Mouse (Mus musculus) heart, embryonic 10.5 days (tissue): ENCODE data around the gene A830005F24Rik. TPM values are rescaled to one million over a fixed set of nuclear protein-coding genes. Genes with fewer than 3 reads are reported as not detected.

ENCODE experiments used
- DNase-seq: peaks from one replicate; pipeline ENCODE4 v3.0.0-alpha.2; 2017; ENCODE audit warnings: low spot score
- H3K27ac ChIP-seq: fragments of 300-500 bp; sonication (generic); 2 replicates; pipeline ENCODE4 v1.5.1; 2016; ENCODE audit warnings: mild to moderate bottlenecking
- H3K27me3 ChIP-seq: fragments of 300-500 bp; sonication (generic); 2 replicates; pipeline ENCODE4 v1.6.1; 2016; ENCODE audit warnings: mild to moderate bottlenecking; ENCODE audit not compliant: poor library complexity, insufficient read depth, severe bottlenecking
- H3K36me3 ChIP-seq: fragments of 300-500 bp; sonication (generic); 2 replicates; pipeline ENCODE4 v1.6.1; 2016; ENCODE audit warnings: mild to moderate bottlenecking, moderate library complexity
- H3K4me1 ChIP-seq: fragments of 300-500 bp; sonication (generic); 2 replicates; pipeline ENCODE4 v1.6.1; 2016; ENCODE audit warnings: mild to moderate bottlenecking
- H3K4me3 ChIP-seq: fragments of 300-500 bp; sonication (generic); 2 replicates; pipeline ENCODE4 v1.5.1; 2016; ENCODE audit warnings: mild to moderate bottlenecking, moderate library complexity
- H3K9me3 ChIP-seq: fragments of 300-500 bp; sonication (generic); 2 replicates; pipeline ENCODE4 v1.6.1; 2016; ENCODE audit warnings: mild to moderate bottlenecking, moderate library complexity
- WGBS: fragments of 180-500 bp; shearing (Covaris S2); methylation state at CpG from one replicate; pipeline ENCODE4 v1.1.7; 2016; 5-methylcytosine and 5-hydroxymethylcytosine counted together
- polyA plus RNA-seq: library from polyadenylated mRNA; unstranded; fragments of >200 nt; fragmentation: Nextera tagmentation; extraction: Ambion mirVana; gene quantifications from 2 replicates; pipeline ENCODE4 v1.2.1, GENCODE M21; 2016

A830005F24Rik gene
- 1.6 and 2.0 TPM in 2 replicates for polyA plus RNA-seq

DNA sequence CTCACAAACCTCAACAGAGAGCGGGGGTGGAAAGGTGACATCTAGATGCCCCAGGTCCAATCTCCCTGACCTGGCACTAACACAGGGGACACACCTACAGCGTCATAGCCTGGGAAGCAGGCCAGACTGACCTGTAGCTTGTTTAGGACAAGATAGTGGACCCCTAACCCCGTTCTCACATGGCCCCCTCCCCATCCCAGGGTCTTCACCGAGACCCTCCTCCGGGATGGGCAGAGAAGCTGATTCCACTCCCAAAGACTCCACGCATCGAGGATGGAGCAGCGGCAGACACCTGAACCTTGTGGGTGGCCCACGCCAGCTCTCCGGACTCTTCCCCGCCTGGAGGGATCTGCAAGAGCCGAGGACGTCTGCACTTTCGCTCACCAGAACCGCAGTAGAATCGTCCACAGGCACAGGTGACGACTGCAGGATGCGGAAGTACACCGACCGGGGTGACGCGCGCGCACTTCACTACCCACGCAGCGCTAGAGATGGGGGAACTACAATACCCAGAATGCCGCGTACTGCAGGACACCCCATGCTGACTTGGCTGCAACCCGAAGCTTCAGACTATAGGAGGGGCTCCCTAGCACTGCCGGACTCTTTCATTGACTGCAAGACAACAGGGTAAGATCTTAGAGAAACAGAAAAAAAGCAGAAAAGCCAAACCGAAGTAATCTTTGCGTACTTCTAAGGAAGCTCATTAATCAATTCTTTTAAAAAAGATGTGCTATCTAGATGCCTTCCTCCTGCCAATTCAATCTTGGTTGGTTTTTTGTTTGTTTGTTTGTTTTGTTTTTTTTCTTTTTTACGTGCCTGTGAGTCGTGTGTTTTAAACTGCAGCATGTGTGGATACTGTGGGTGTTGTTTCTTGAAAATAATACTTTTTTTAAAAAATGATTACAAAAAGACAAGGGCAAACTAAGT, at the start of gene A830005F24Rik, which contains the start of gene Zfp169:
Gene A830005F24Rik (plus strand): TSS at position 568 of the 927 bp plus-strand sequence.
Gene Zfp169 (minus strand): TSS at position 449 of the 927 bp plus-strand sequence.
- Histone ChIP-seq H3K4me1 (peaks cover 7% of the 10 kb centered on the region), H3K27me3 (no peaks in the 10 kb centered on the region), H3K27ac (peak within 1 kb of the TSS; percentile 91), H3K4me3 (peak within 1 kb of the TSS; percentile 92), H3K36me3 (no peaks in the 10 kb centered on the region), H3K9me3 (no peaks in the 10 kb centered on the region; the same call in 1 of the 2 replicates)
- peak; percentile 96 for DNase-seq
- 3% methylated on average over 34 of the region's 34 CpGs for WGBS

DNA sequence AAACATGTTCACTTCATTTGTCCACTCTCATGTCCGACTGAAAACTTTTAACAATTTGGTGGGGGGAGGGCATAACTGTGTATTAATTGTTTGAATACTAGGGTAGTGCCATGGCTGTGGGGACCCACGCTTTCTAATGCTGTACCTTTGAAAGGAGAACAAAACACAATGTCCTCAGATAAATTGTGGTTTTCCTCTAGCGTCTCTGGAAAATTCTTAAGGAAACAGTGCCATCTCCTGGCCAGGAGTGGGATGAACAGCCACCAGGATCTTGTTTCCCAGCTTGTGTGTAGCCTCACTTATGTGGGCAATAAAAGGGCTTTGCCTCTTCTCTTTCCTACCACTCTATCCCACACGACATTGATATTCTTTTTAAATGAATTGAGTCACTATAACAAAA, 49.2 kb upstream of the A830005F24Rik start:
- H3K27me3 ChIP-seq: peaks cover 12% of the 10 kb centered on the region; the same call in 1 of the 2 replicates
- H3K4me3 ChIP-seq: no peak overlapping the region
- WGBS: 23% methylated on average over 4 of the region's 4 CpGs
- H3K9me3 ChIP-seq: no peaks in the 10 kb centered on the region
- 0 out of 2 replicates have a peak, but pooled peaks cover 3% of the 10 kb centered on the region for H3K4me1 ChIP-seq
- DNase-seq: peak; percentile 83
- H3K27ac ChIP-seq: no peak overlapping the region
- H3K36me3 ChIP-seq: no peaks in the 10 kb centered on the region

DNA sequence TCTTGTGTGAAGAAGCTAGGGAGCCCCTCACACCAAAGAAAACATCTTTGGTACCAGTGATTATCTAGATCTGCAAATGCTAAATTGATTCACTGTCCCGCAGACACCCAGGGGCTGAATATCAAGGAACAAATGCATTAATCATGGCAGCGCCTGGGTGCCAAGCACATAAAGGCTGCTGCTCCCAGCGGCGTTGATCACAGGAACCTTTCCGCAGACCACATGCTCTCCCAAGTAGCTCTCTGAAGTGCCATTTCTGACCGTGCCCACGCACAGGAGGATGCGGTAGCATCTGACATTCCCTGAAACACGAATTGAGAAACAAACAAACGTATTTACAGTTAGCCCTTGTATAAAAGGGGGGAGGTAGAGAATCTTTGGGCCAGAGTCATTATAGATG, 47.2 kb upstream of the A830005F24Rik start:
- Histone ChIP-seq H3K4me1 (0 out of 2 replicates have a peak, but pooled peaks cover 3% of the 10 kb centered on the region), H3K36me3 (no peaks in the 10 kb centered on the region), H3K27ac (no peak overlapping the region), H3K4me3 (no peak overlapping the region), H3K27me3 (peaks cover 12% of the 10 kb centered on the region; the same call in 1 of the 2 replicates), H3K9me3 (no peaks in the 10 kb centered on the region)
- WGBS: 64% methylated on average over 10 of the region's 10 CpGs
- no peak for DNase-seq

DNA sequence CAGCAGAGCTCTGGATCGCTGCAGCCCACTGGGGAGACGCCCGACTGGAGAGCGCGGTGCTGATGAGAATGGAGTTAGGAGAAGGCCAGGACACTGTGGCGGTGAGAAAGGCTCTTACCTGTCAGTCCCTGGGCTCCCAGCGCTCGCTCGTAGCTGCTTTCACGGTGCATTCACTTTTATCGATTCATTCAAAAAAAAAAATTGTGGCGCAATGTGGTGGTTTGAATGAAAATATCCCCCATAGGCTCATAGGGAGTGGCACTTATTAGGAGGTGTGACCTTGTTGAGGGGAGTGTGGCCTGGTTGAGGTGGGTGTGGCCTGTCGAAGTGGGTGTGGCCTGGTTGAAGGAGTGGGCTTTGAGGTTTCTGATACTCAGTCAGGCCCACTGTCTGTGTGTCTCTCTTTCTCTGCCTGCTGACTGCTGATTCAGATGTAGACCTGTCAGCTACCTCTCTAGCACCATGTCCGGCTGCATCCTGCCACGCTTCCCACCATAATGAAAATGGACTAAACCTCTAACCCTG, 44.7 kb upstream of the A830005F24Rik start:
- Histone ChIP-seq H3K9me3 (no peaks in the 10 kb centered on the region), H3K27me3 (peaks cover 12% of the 10 kb centered on the region; the same call in 1 of the 2 replicates), H3K4me1 (0 out of 2 replicates have a peak, but pooled peaks cover 3% of the 10 kb centered on the region), H3K36me3 (no peaks in the 10 kb centered on the region), H3K4me3 (no peak overlapping the region), H3K27ac (no peak overlapping the region)
- peak; percentile 61 for DNase-seq
- 56% methylated on average over 15 of the region's 15 CpGs for WGBS

DNA sequence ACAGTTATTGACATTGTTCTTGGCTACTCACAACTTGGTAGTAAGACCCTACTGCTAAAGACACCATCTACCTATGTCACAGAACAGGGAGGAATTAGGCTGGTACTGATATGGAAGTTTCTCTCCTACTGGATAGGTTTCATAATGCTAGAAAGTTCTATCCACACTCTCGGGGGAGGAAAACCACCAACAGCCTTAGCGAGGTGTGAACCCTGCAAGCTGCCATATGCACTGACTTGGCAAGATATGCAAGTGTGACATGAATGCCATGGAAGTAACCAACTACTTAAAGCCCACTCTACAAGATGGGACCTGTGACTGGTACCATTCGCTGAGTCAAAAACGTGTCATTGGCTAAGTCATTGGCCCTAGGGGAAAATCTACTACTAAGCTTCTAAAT, 29.8 kb upstream of the A830005F24Rik start:
- no peaks in the 10 kb centered on the region for H3K27me3 ChIP-seq
- H3K4me3 ChIP-seq: no peak overlapping the region
- H3K9me3 ChIP-seq: no peaks in the 10 kb centered on the region
- no peak overlapping the region for H3K27ac ChIP-seq
- H3K4me1 ChIP-seq: no peaks in the 10 kb centered on the region
- peaks cover 11% of the 10 kb centered on the region for H3K36me3 ChIP-seq
- DNase-seq: no peak
- 94% methylated on average over 4 of the region's 4 CpGs for WGBS

DNA sequence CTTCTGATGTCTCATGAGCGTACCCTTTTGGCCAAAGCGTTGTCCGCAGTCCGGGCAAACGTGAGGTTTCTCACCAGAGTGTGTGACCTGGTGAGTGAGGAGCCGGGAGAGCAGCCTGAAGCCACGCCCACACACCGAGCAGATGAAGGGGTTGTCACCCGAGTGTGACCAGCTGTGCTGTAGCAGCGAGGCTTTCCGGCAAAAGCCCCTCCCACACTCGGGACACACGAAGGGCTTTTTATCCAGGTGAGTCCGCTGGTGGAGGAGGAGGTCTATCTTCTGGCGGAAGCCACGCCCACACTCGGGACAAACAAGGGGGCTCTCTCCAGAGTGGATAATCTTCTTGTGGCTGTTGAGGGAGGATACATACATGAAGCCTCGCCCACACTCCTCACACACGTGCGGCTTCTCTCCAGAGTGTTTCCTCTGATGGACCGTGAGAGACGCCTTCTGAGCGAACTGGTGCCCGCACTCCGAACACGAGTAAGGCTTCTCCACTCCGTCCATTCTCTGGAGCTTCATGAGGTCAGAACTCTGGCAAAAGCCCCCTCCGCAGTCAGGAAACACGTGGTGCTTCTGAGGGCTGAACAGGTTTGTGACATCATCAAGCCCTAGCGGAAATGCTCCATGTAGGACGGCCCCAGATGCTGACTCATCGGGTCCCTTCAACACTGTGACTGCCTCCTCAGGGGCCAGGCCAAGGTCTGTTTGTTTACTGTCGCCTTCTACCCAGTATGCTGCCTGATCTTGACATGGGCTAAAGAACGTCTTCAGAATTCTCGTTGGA, 22.8 kb upstream of the A830005F24Rik start:
- Histone ChIP-seq H3K4me1 (peaks cover 7% of the 10 kb centered on the region; the same call in 1 of the 2 replicates), H3K9me3 (no peaks in the 10 kb centered on the region), H3K36me3 (peaks cover 43% of the 10 kb centered on the region), H3K4me3 (no peak overlapping the region), H3K27me3 (no peaks in the 10 kb centered on the region), H3K27ac (no peak overlapping the region)
- 87% methylated on average over 35 of the region's 35 CpGs for WGBS
- no peak for DNase-seq

DNA sequence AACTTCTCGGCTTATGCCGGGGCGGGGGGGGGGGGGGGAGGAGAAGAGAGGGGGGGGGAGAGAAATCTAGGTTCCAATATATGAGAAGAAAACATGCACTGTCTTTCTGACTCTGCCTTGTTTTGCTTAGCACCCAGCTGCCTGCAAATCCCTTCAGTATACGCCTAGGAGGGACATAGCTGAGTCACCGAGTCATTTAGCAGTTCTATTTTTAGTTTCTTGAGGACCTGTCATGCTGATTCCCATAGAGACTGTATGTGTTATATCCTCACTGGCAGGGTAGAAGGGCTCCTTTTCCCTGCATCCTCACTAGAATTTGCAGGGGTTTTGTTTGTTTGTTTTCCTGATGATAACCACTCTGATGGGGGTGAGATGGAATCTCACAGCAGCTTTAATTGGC, 20.2 kb upstream of the A830005F24Rik start:
- WGBS: 39% methylated on average over 3 of the region's 5 CpGs
- Histone ChIP-seq H3K27ac (peak overlapping the region; percentile 78; the same call in 1 of the 2 replicates), H3K27me3 (no peaks in the 10 kb centered on the region), H3K4me3 (no peak overlapping the region), H3K4me1 (peaks cover 12% of the 10 kb centered on the region), H3K9me3 (no peaks in the 10 kb centered on the region), H3K36me3 (peaks cover 52% of the 10 kb centered on the region)
- no peak for DNase-seq

DNA sequence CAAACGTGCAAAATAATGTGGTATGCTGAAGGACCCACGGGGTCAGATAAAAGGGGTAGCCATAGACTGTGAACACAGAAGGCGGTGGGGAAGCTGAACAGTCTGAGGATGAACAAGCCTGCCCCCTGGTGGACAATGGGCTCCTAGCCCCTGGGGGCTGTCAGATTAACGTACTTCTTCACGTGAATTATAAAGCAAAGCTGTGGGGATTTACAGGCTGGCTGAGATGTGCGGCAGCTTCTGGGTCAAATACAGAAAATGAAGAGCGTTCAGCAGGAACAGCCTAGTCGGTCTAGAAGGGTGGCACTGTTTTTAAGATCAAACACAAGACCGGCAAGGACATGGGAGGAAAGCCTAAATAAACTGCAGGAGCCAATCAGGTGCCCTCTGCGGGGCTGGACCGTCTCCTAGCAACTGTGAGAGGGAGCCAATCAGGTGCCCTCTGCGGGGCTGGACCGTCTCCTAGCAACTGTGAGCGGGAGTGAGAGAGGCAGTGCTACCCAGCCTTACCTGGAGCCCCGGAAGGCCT, 15.6 kb upstream of the A830005F24Rik start:
- Histone ChIP-seq H3K9me3 (no peaks in the 10 kb centered on the region), H3K4me3 (peak overlapping the region; percentile 35), H3K36me3 (peaks cover 32% of the 10 kb centered on the region; the same call in 1 of the 2 replicates), H3K4me1 (peaks cover 12% of the 10 kb centered on the region), H3K27me3 (no peaks in the 10 kb centered on the region), H3K27ac (no peak overlapping the region)
- DNase-seq: peak; percentile 80
- WGBS: 16% methylated on average over 15 of the region's 15 CpGs

DNA sequence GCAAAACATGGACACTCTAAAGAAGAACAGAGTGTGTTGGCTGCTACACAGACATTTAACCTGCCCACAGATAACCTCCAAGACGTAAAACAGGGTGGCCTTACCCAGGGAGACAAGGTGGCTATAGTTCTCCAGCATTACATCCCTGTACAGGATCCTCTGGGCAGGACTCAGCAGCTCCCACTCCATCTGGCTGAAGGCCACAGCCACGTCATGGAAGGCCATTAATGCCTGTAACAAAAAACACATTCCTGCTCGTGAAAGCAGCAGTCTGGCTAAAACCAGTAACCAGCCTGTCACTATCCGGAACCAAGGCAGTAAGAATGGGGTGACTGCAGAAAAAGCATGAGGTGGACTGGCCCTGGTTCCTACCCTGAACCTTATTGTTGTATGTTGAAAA, 14.7 kb upstream of the A830005F24Rik start:
- peaks cover 40% of the 10 kb centered on the region for H3K36me3 ChIP-seq
- H3K9me3 ChIP-seq: peaks cover 4% of the 10 kb centered on the region
- WGBS: 74% methylated on average over 4 of the region's 4 CpGs
- no peak overlapping the region for H3K27ac ChIP-seq
- no peaks in the 10 kb centered on the region for H3K27me3 ChIP-seq
- H3K4me1 ChIP-seq: peaks cover 7% of the 10 kb centered on the region
- no peak for DNase-seq
- H3K4me3 ChIP-seq: no peak overlapping the region

DNA sequence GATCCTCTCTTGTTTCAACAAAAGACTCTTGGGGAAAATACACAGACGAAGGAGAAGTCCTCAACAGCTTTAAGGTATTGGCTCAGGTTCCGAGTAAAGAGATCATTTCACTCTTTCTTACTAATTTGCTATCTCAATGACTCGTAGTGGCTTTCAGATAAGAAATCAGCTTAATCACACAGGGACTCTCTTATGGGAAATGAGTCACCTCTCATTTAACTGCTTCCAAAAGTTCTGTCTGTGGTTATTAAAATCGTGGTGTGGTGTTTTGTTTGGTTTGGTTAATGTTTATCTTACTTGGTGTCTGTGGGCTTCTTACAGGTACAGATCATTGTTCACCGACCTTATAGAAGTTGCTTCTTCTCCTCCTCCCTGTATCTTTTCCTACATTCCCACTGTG, 10.9 kb upstream of the A830005F24Rik start:
- DNase-seq: no peak
- 72% methylated on average over 5 of the region's 5 CpGs for WGBS
- Histone ChIP-seq H3K27ac (no peak overlapping the region), H3K4me3 (no peak overlapping the region), H3K4me1 (peaks cover 6% of the 10 kb centered on the region; the same call in 1 of the 2 replicates), H3K9me3 (peaks cover 4% of the 10 kb centered on the region), H3K36me3 (peaks cover 42% of the 10 kb centered on the region), H3K27me3 (no peaks in the 10 kb centered on the region)

DNA sequence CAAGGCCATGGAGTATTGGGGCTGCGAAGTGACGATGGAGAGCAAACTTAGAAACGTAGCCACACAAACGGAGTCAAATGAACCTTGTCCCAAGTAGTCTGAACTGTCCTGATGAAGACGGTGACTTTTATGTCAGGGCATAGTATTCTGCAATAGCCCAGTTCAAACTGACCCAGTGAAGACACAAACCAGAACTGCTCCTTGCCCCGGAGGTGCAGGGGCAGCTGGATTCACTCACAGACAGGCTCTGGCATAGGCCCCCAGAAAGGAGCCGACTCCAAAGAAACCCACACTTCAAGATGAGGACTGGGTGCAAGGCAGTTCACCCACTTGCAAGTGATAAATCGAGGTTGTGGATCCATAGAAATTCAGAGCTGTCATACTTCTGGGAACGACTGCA, 4.7 kb upstream of the A830005F24Rik start:
- Histone ChIP-seq H3K4me3 (no peak overlapping the region), H3K27ac (no peak overlapping the region), H3K4me1 (peaks cover 7% of the 10 kb centered on the region), H3K36me3 (peaks cover 24% of the 10 kb centered on the region), H3K9me3 (peaks cover under 1% of the 10 kb centered on the region; the same call in 1 of the 2 replicates), H3K27me3 (no peaks in the 10 kb centered on the region)
- 79% methylated on average over 9 of the region's 9 CpGs for WGBS
- DNase-seq: no peak

DNA sequence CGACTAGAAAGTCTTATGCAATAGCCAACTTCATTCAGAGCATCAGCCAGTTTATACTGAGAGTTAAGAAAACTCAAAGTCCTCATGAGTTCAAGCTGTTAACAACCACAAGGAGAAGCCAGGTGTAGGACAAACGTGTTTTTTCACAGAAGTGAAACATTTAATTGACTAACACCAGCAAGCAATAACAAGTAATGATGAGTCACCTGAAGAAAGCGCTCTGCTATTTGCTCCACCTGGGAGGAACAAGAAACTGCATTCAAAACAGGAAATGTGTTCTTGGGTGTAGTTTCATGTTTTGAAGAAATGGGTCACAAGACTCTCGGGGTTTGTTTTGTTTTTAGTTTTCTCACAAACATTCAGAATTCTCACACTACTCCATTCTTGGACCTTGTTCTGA, 2.5 kb downstream of the A830005F24Rik start:
- H3K27ac ChIP-seq: no peak overlapping the region
- no peak overlapping the region for H3K4me3 ChIP-seq
- no peak for DNase-seq
- H3K4me1 ChIP-seq: peaks cover 7% of the 10 kb centered on the region
- no peaks in the 10 kb centered on the region; the same call in 1 of the 2 replicates for H3K9me3 ChIP-seq
- H3K36me3 ChIP-seq: no peaks in the 10 kb centered on the region
- 80% methylated on average over 4 of the region's 4 CpGs for WGBS
- H3K27me3 ChIP-seq: no peaks in the 10 kb centered on the region
